20 mouse cellular contexts compared by ENCODE assay signal in genomic region chr12:27085890-27086289, GRCm38 (mm10).
DNase-seq lines count a peak whose midpoint lies in the region; ATAC-seq and TF ChIP-seq lines count a peak whose summit lies in the region.
"Had no signal": no experiment of that assay in that cellular context is flagged by ENCODE, and none has a peak within 500 bp of the region (broad histone marks: within the 10 kb centered on the region; RNA-seq: fewer than 3 reads in every experiment).

No protein-coding gene starts in this region.

- H3K4me3 ChIP-seq in hindbrain, embryonic 10.5 days: no peak overlapping the region
- H3K4me3 ChIP-seq in hindbrain, postnatal 0 days (ENCODE audit: low read length): no peak overlapping the region
- H3K4me3 ChIP-seq in midbrain, embryonic 10.5 days: no peak overlapping the region
- H3K4me3 ChIP-seq in midbrain, embryonic 15.5 days: no peak overlapping the region
- no peak overlapping the region for H3K4me3 ChIP-seq in intestine, embryonic 14.5 days (ENCODE audit: low read depth, low read length)
- H3K4me3 ChIP-seq: embryonic facial prominence, embryonic 13.5 days; gastrocnemius, adult 2 months; heart, embryonic 10.5 days had no signal

- no peaks in the 10 kb centered on the region for H3K9me3 ChIP-seq in hindbrain, embryonic 10.5 days
- no peaks in the 10 kb centered on the region for H3K9me3 ChIP-seq in hindbrain, postnatal 0 days (ENCODE audit: low read length)
- no peaks in the 10 kb centered on the region for H3K9me3 ChIP-seq in midbrain, embryonic 10.5 days (replicated peaks)
- no peaks in the 10 kb centered on the region for H3K9me3 ChIP-seq in midbrain, embryonic 15.5 days
- H3K9me3 ChIP-seq in intestine, embryonic 14.5 days (ENCODE audit: control insufficient read depth, low read length): no peaks in the 10 kb centered on the region
- H3K9me3 ChIP-seq: embryonic facial prominence, embryonic 13.5 days; heart, embryonic 10.5 days had no signal

- no peaks in the 10 kb centered on the region for H3K27me3 ChIP-seq in hindbrain, embryonic 10.5 days (ENCODE audit: insufficient read depth, poor library complexity, severe bottlenecking)
- no peaks in the 10 kb centered on the region for H3K27me3 ChIP-seq in hindbrain, postnatal 0 days (ENCODE audit: insufficient read depth, low read length)
- H3K27me3 ChIP-seq in midbrain, embryonic 10.5 days (ENCODE audit: low read depth, poor library complexity, severe bottlenecking): no peaks in the 10 kb centered on the region
- no peaks in the 10 kb centered on the region for H3K27me3 ChIP-seq in midbrain, embryonic 15.5 days (replicated peaks)
- no peaks in the 10 kb centered on the region for H3K27me3 ChIP-seq in intestine, embryonic 14.5 days (replicated peaks; ENCODE audit: control insufficient read depth, insufficient read depth, low read length)
- H3K27me3 ChIP-seq: embryonic facial prominence, embryonic 13.5 days had no signal

- DNase-seq in hindbrain, embryonic 10.5 days (ENCODE audit: low spot score): no peak
- no peak for DNase-seq in hindbrain, postnatal 0 days (ENCODE audit: low spot score)
- no peak for DNase-seq in midbrain, embryonic 10.5 days (ENCODE audit: low spot score)
- peak; percentile 59 for DNase-seq in intestine, embryonic 14.5 days (ENCODE audit: low spot score)
- peak; percentile 60 for DNase-seq in large intestine, adult 2 months (ENCODE audit: low read depth, low spot score)
- no peak for DNase-seq in kidney, adult 9 months
- no peak for DNase-seq in gastrocnemius, postnatal 10 days
- DNase-seq: adrenal gland, postnatal 14 days; cerebellum, adult 11-12 months; cerebellum, adult 9-10 months; cerebellum, postnatal 25 days; gastrocnemius, adult 2 months; gastrocnemius, postnatal 36 days; heart, adult 11 months; heart, postnatal 10 days; heart, postnatal 4 days had no signal

- H3K27ac ChIP-seq in hindbrain, embryonic 10.5 days: peak overlapping the region; percentile 92
- H3K27ac ChIP-seq in hindbrain, postnatal 0 days: no peak overlapping the region
- peak overlapping the region; percentile 96 for H3K27ac ChIP-seq in midbrain, embryonic 10.5 days (replicated peaks)
- H3K27ac ChIP-seq in midbrain, embryonic 15.5 days: no peak overlapping the region
- peak overlapping the region; percentile 60; the same call in 1 of the 2 replicates for H3K27ac ChIP-seq in intestine, embryonic 14.5 days (ENCODE audit: low read depth)
- H3K27ac ChIP-seq: embryonic facial prominence, embryonic 13.5 days; gastrocnemius, adult 2 months; heart, embryonic 10.5 days had no signal

- 86% methylated on average over 2 of the region's 2 CpGs for WGBS in hindbrain, embryonic 10.5 days
- WGBS in hindbrain, postnatal 0 days: 81% methylated on average over 2 of the region's 2 CpGs
- WGBS in midbrain, embryonic 10.5 days: 90% methylated on average over 2 of the region's 2 CpGs
- WGBS in midbrain, embryonic 15.5 days: 90% methylated on average over 2 of the region's 2 CpGs
- WGBS in intestine, embryonic 14.5 days: 69% methylated on average over 2 of the region's 2 CpGs
- WGBS in large intestine, adult 2 months: 28% methylated on average over 2 of the region's 2 CpGs

- H3K9ac ChIP-seq in hindbrain, postnatal 0 days (replicated peaks; ENCODE audit: low read length): no peak overlapping the region
- H3K9ac ChIP-seq in midbrain, embryonic 15.5 days: no peak overlapping the region
- no peak overlapping the region for H3K9ac ChIP-seq in intestine, embryonic 14.5 days (ENCODE audit: low read length)
- H3K9ac ChIP-seq: embryonic facial prominence, embryonic 13.5 days had no signal

- TF ChIP-seq CTCF in hindbrain, postnatal 0 days (IDR thresholded peaks at IDR 0.05; ENCODE audit: low read depth): no peak

- ATAC-seq in hindbrain, postnatal 0 days: no peak
- no peak for ATAC-seq in midbrain, embryonic 15.5 days (replicated peaks)
- no peak for ATAC-seq in intestine, embryonic 14.5 days (replicated peaks; ENCODE audit: low FRiP score, low TSS enrichment, low read depth)
- ATAC-seq: forebrain, embryonic 14.5 days had no signal

- H3K36me3 ChIP-seq in hindbrain, embryonic 10.5 days: no peaks in the 10 kb centered on the region
- H3K36me3 ChIP-seq in hindbrain, postnatal 0 days (ENCODE audit: insufficient read depth, low read length): no peaks in the 10 kb centered on the region
- H3K36me3 ChIP-seq in midbrain, embryonic 10.5 days: no peaks in the 10 kb centered on the region
- no peaks in the 10 kb centered on the region for H3K36me3 ChIP-seq in midbrain, embryonic 15.5 days (replicated peaks)
- H3K36me3 ChIP-seq in intestine, embryonic 14.5 days (ENCODE audit: control insufficient read depth, insufficient read depth, low read length): no peaks in the 10 kb centered on the region
- H3K36me3 ChIP-seq: embryonic facial prominence, embryonic 13.5 days; heart, embryonic 10.5 days had no signal

- no peak overlapping the region for H3K4me2 ChIP-seq in hindbrain, postnatal 0 days (ENCODE audit: low read depth, low read length)
- no peak overlapping the region for H3K4me2 ChIP-seq in midbrain, embryonic 15.5 days
- no peak overlapping the region for H3K4me2 ChIP-seq in intestine, embryonic 14.5 days (ENCODE audit: low read length)
- H3K4me2 ChIP-seq: embryonic facial prominence, embryonic 13.5 days had no signal

- H3K4me1 ChIP-seq in hindbrain, embryonic 10.5 days (replicated peaks): peaks cover 64% of the 10 kb centered on the region
- peaks cover 11% of the 10 kb centered on the region; the same call in 1 of the 2 replicates for H3K4me1 ChIP-seq in hindbrain, postnatal 0 days (ENCODE audit: insufficient read depth, low read length)
- H3K4me1 ChIP-seq in midbrain, embryonic 10.5 days: peaks cover 65% of the 10 kb centered on the region
- peaks cover 39% of the 10 kb centered on the region for H3K4me1 ChIP-seq in midbrain, embryonic 15.5 days
- peaks cover 16% of the 10 kb centered on the region for H3K4me1 ChIP-seq in intestine, embryonic 14.5 days (replicated peaks; ENCODE audit: control insufficient read depth, insufficient read depth, low read length)

Comparison
In these comparisons a context has a peak if more than half of its experiments do, and no peak if none do; other contexts are left out.
1. H3K27ac ChIP-seq: peak in hindbrain, embryonic 10.5 days (single experiment), midbrain, embryonic 10.5 days (single experiment) and intestine, embryonic 14.5 days (single experiment); none in hindbrain, postnatal 0 days (single experiment) and midbrain, embryonic 15.5 days (single experiment).
2. DNase-seq: peak in intestine, embryonic 14.5 days (single experiment) and large intestine, adult 2 months (single experiment); none in hindbrain, embryonic 10.5 days (single experiment), hindbrain, postnatal 0 days (single experiment), midbrain, embryonic 10.5 days (single experiment), kidney, adult 9 months (single experiment) and gastrocnemius, postnatal 10 days (single experiment).